In the genomic region with DNA sequence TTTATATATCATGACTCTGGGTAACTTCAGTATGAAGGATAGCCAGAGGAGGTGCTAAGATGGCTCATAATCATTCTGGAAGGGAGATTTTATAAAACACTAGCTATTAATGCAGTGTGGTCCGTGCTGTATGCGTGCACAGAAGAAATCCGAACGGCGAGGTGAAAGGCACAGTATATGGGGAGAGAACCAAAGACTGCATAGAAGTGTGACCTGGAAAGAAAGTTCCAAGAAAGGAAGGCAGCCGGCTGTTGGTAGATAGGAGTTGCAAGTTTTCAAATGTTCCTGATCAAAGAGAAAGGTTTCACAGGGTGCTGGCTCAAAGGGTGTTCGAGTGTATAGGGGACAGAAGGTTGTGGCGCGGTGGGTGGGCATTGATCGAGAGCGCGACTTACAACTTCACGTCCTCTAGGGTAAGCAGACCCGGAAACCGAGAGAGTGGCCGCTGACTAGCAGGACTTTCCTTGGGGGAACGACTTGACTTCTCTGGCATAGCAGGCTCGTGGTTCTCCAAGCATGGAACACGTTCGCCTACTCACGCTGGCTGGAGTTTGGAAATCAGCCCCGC, we compare ENCODE assay signal across 8 mouse cellular contexts. TPM values are rescaled to one million over a fixed set of nuclear protein-coding genes. Genes with fewer than 3 reads are reported as not detected.
A peak's percentile ranks its signal among the peaks of the same experiment; 100 is the strongest.
DNase-seq lines count a peak whose midpoint lies in the region; ATAC-seq and TF ChIP-seq lines count a peak whose summit lies in the region.

No protein-coding gene starts in this region.

- no peak overlapping the region for H3K9ac ChIP-seq in neural tube, embryonic 11.5 days (ENCODE audit: low read length)
- peak overlapping the region; percentile 27; the same call in 1 of the 2 replicates for H3K9ac ChIP-seq in forebrain, embryonic 11.5 days (ENCODE audit: low read length)
- H3K9ac ChIP-seq in limb, embryonic 14.5 days (ENCODE audit: low read depth, low read length, severe bottlenecking) = peak overlapping the region; percentile 34; the same call in 1 of the 2 replicates
- H3K9ac ChIP-seq in stomach, embryonic 14.5 days (replicated peaks; ENCODE audit: low read depth, low read length) = no peak overlapping the region; the same call in 1 of the 2 replicates

- no peaks in the 10 kb centered on the region for H3K4me1 ChIP-seq in neural tube, embryonic 11.5 days (ENCODE audit: control insufficient read depth, insufficient read depth, low read length)
- H3K4me1 ChIP-seq in forebrain, embryonic 11.5 days (replicated peaks; ENCODE audit: control insufficient read depth, insufficient read depth, low read length) = no peaks in the 10 kb centered on the region
- H3K4me1 ChIP-seq in limb, embryonic 14.5 days (ENCODE audit: control insufficient read depth, insufficient read depth, low read length) = no peaks in the 10 kb centered on the region; the same call in 1 of the 2 replicates
- H3K4me1 ChIP-seq in stomach, embryonic 14.5 days (ENCODE audit: control insufficient read depth, insufficient read depth, low read length) = no peaks in the 10 kb centered on the region

- no peaks in the 10 kb centered on the region for H3K9me3 ChIP-seq in neural tube, embryonic 11.5 days (ENCODE audit: control insufficient read depth, low read length)
- H3K9me3 ChIP-seq in forebrain, embryonic 11.5 days (ENCODE audit: control insufficient read depth, low read length) = no peaks in the 10 kb centered on the region
- no peaks in the 10 kb centered on the region for H3K9me3 ChIP-seq in limb, embryonic 14.5 days (ENCODE audit: control insufficient read depth, low read length)
- no peaks in the 10 kb centered on the region for H3K9me3 ChIP-seq in stomach, embryonic 14.5 days (ENCODE audit: control insufficient read depth, low read depth, low read length)

- no peak overlapping the region for H3K27ac ChIP-seq in neural tube, embryonic 11.5 days (ENCODE audit: low read depth, low read length)
- no peak overlapping the region for H3K27ac ChIP-seq in forebrain, embryonic 11.5 days (ENCODE audit: low read depth, low read length)
- no peak overlapping the region for H3K27ac ChIP-seq in limb, embryonic 14.5 days (replicated peaks; ENCODE audit: low read depth, low read length)
- no peak overlapping the region for H3K27ac ChIP-seq in stomach, embryonic 14.5 days (ENCODE audit: low read length)

- H3K4me2 ChIP-seq in neural tube, embryonic 11.5 days (ENCODE audit: low read depth) = peak overlapping the region; percentile 41
- H3K4me2 ChIP-seq in forebrain, embryonic 11.5 days (ENCODE audit: low read depth, low read length, severe bottlenecking) = peak overlapping the region; percentile 51
- peak overlapping the region; percentile 50 for H3K4me2 ChIP-seq in limb, embryonic 14.5 days (replicated peaks; ENCODE audit: low read depth, low read length, severe bottlenecking)
- peak overlapping the region; percentile 49 for H3K4me2 ChIP-seq in stomach, embryonic 14.5 days (replicated peaks; ENCODE audit: low read depth, low read length)

- 24% methylated on average over 22 of the region's 22 CpGs for WGBS in neural tube, embryonic 11.5 days
- WGBS in forebrain, embryonic 11.5 days = 20% methylated on average over 22 of the region's 22 CpGs
- WGBS in limb, embryonic 14.5 days = 15% methylated on average over 22 of the region's 22 CpGs
- 26% methylated on average over 22 of the region's 22 CpGs for WGBS in stomach, embryonic 14.5 days

- no peak for TF ChIP-seq POLR2A in limb, embryonic 14.5 days (IDR thresholded peaks at IDR 0.05; ENCODE audit: borderline replicate concordance, extremely low read depth, insufficient read depth, insufficient read length)

- H3K27me3 ChIP-seq in neural tube, embryonic 11.5 days (ENCODE audit: control insufficient read depth, insufficient read depth, low read length) = no peaks in the 10 kb centered on the region
- H3K27me3 ChIP-seq in forebrain, embryonic 11.5 days (ENCODE audit: control insufficient read depth, insufficient read depth, low read length) = no peaks in the 10 kb centered on the region; the same call in 1 of the 2 replicates
- no peaks in the 10 kb centered on the region for H3K27me3 ChIP-seq in limb, embryonic 14.5 days (ENCODE audit: control insufficient read depth, insufficient read depth, low read length)
- no peaks in the 10 kb centered on the region for H3K27me3 ChIP-seq in stomach, embryonic 14.5 days (ENCODE audit: control insufficient read depth, insufficient read depth, low read length)

- ATAC-seq in neural tube, embryonic 11.5 days (ENCODE audit: insufficient read depth, low FRiP score, low TSS enrichment) = peak; percentile 73
- ATAC-seq in forebrain, embryonic 11.5 days (replicated peaks; ENCODE audit: low FRiP score) = peak; percentile 76
- peak; percentile 69 for ATAC-seq in limb, embryonic 14.5 days (ENCODE audit: low FRiP score, low read depth)
- peak; percentile 62; the same call in 1 of the 2 replicates for ATAC-seq in stomach, embryonic 14.5 days (ENCODE audit: insufficient number of reproducible peaks, insufficient read depth, low FRiP score, low read depth)

- DNase-seq in neural tube, embryonic 11.5 days (ENCODE audit: low spot score) = no peak
- no peak for DNase-seq in neural tube, embryonic 10.5 days (ENCODE audit: extremely low spot score, low spot score)
- DNase-seq in forebrain, embryonic 11.5 days (ENCODE audit: low spot score) = no peak
- no peak for DNase-seq in limb, embryonic 14.5 days (ENCODE audit: low spot score)
- DNase-seq in thymus, postnatal 36 days = no peak
- DNase-seq in frontal cortex, postnatal 25 days (ENCODE audit: low spot score in 2 of 2) = no peak
- no peak for DNase-seq in gastrocnemius, postnatal 14 days

- intact Hi-C loops in gastrocnemius, postnatal 14 days (cut with DNase I; ENCODE audit: low total_unique reads) = no loop called here

- no peaks in the 10 kb centered on the region for H3K36me3 ChIP-seq in neural tube, embryonic 11.5 days (ENCODE audit: control insufficient read depth, insufficient read depth, low read length)
- no peaks in the 10 kb centered on the region for H3K36me3 ChIP-seq in forebrain, embryonic 11.5 days (ENCODE audit: control insufficient read depth, insufficient read depth, low read length)
- H3K36me3 ChIP-seq in limb, embryonic 14.5 days (ENCODE audit: control insufficient read depth, insufficient read depth, low read length) = peaks cover 8% of the 10 kb centered on the region; the same call in 1 of the 2 replicates
- no peaks in the 10 kb centered on the region; the same call in 1 of the 2 replicates for H3K36me3 ChIP-seq in stomach, embryonic 14.5 days (ENCODE audit: control insufficient read depth, insufficient read depth, low read length)

- H3K4me3 ChIP-seq in neural tube, embryonic 11.5 days (ENCODE audit: low read depth, low read length) = peak overlapping the region; percentile 57
- peak overlapping the region; percentile 57 for H3K4me3 ChIP-seq in forebrain, embryonic 11.5 days (ENCODE audit: low read depth, low read length)
- H3K4me3 ChIP-seq in limb, embryonic 14.5 days (replicated peaks; ENCODE audit: low read length) = peak overlapping the region; percentile 58
- H3K4me3 ChIP-seq in stomach, embryonic 14.5 days (ENCODE audit: low read depth, low read length) = peak overlapping the region; percentile 53

RNA-seq across cellular contexts. Expression of gene Igbp1, which starts 0.5 kb away (rescaled TPM):
- 39.8 and 44.8 TPM in 2 replicates for polyA plus RNA-seq in neural tube, embryonic 11.5 days (2014; fragmentation: Nextera tagmentation; extraction: Ambion mirVana)
- polyA plus RNA-seq in forebrain, embryonic 11.5 days (2014; fragmentation: Nextera tagmentation; extraction: Ambion mirVana) = 33.5 and 33.8 TPM in 2 replicates
- 50.5 and 65.3 TPM in 2 replicates for polyA plus RNA-seq in limb, embryonic 14.5 days (2012; rRNA removed)
- 43.3 and 45.3 TPM in 2 replicates for polyA plus RNA-seq in limb, embryonic 14.5 days (2014; fragmentation: Nextera tagmentation; extraction: Ambion mirVana)
- polyA plus RNA-seq in stomach, embryonic 14.5 days (2014; fragmentation: Nextera tagmentation; extraction: Ambion mirVana) = 45.3 and 45.7 TPM in 2 replicates
- total RNA-seq in gastrocnemius, postnatal 14 days (2021) = 10 to 100 TPM; 33.5 to 35.3 TPM

RNA-seq across cellular contexts. Expression of gene Dgat2l6, which starts 31.1 kb away (rescaled TPM):
- polyA plus RNA-seq in neural tube, embryonic 11.5 days (2014; fragmentation: Nextera tagmentation; extraction: Ambion mirVana) = not detected in 2 replicates
- not detected in 2 replicates for polyA plus RNA-seq in forebrain, embryonic 11.5 days (2014; fragmentation: Nextera tagmentation; extraction: Ambion mirVana)
- polyA plus RNA-seq in limb, embryonic 14.5 days (2012; rRNA removed) = not detected in 2 replicates
- polyA plus RNA-seq in limb, embryonic 14.5 days (2014; fragmentation: Nextera tagmentation; extraction: Ambion mirVana) = not detected in 2 replicates
- polyA plus RNA-seq in stomach, embryonic 14.5 days (2014; fragmentation: Nextera tagmentation; extraction: Ambion mirVana) = not detected in 2 replicates
- total RNA-seq in gastrocnemius, postnatal 14 days (2021) = under 1 TPM in 1 of 2 experiments, not detected in 1; 0.08 TPM

RNA-seq across cellular contexts. Expression of gene Awat2, which starts 51.1 kb away (rescaled TPM):
- 0.53 and 0.73 TPM in 2 replicates for polyA plus RNA-seq in neural tube, embryonic 11.5 days (2014; fragmentation: Nextera tagmentation; extraction: Ambion mirVana)
- 0.35 and 0.77 TPM in 2 replicates for polyA plus RNA-seq in forebrain, embryonic 11.5 days (2014; fragmentation: Nextera tagmentation; extraction: Ambion mirVana)
- 1.1 TPM in 2 replicates for polyA plus RNA-seq in limb, embryonic 14.5 days (2012; rRNA removed)
- 0.81 and 0.88 TPM in 2 replicates for polyA plus RNA-seq in limb, embryonic 14.5 days (2014; fragmentation: Nextera tagmentation; extraction: Ambion mirVana)
- 0.85 and 1.5 TPM in 2 replicates for polyA plus RNA-seq in stomach, embryonic 14.5 days (2014; fragmentation: Nextera tagmentation; extraction: Ambion mirVana)
- total RNA-seq in gastrocnemius, postnatal 14 days (2021) = not detected

Comparison
In these comparisons a context has a peak if more than half of its experiments do, and no peak if none do; other contexts are left out.
1. H3K9ac ChIP-seq: peak in forebrain, embryonic 11.5 days (single experiment) and limb, embryonic 14.5 days (single experiment); none in neural tube, embryonic 11.5 days (single experiment) and stomach, embryonic 14.5 days (single experiment).
2. Peak in every context shown above with its lines, with median percentiles within 50 percentile points of each other: ATAC-seq, H3K4me2 ChIP-seq and H3K4me3 ChIP-seq.